Mouse (Mus musculus): ENCODE results near the gene Muc5b.

The Muc5b gene

GRCm38 (mm10) chr7:141908591-141908990 lies 69.7 kb downstream of the Muc5b start:
- no peak for DNase-seq

GRCm38 (mm10) chr7:141911305-141911704 lies 72.4 kb downstream of the Muc5b start:
- no peak for DNase-seq

- no peak for DNase-seq
These were observed 79.5 kb downstream of the Muc5b start, which contains the start of gene Tollip for GRCm38 (mm10) chr7:141918407-141918806. Gene Tollip, minus strand, starts transcription at chr7:141918507.
